Mouse (Mus musculus) WW6 (cell line): Measurements from ENCODE around the gene Icosl.
"Not testable (repeated sequence)": the region's sequence is repeated elsewhere in the genome, so short reads cannot be mapped to it uniquely, and the experiment has no call there.

Experiments used
- DNase-seq: peaks from one replicate; pipeline ENCODE4 v3.0.0-alpha.2; 2013; ENCODE audit warnings: low read depth, low spot score

Gene Icosl

GRCm38 (mm10) chr10:78115153-78115552 is 46.1 kb downstream of the Icosl start:
- DNase-seq: no peak

GRCm38 (mm10) chr10:78119422-78119821 is 50.3 kb downstream of the Icosl start:
- no peak for DNase-seq

- not testable (repeated sequence) for DNase-seq
Measured at GRCm38 (mm10) chr10:78124137-78124536, 55.0 kb downstream of the Icosl start.

GRCm38 (mm10) chr10:78125061-78125460 is 56.0 kb downstream of the Icosl start:
- DNase-seq: not testable (repeated sequence)

- no peak for DNase-seq
Measured at GRCm38 (mm10) chr10:78126311-78126710, 57.2 kb downstream of the Icosl start.

GRCm38 (mm10) chr10:78127046-78127870 is 58.2 kb downstream of the Icosl start:
- no peak for DNase-seq

GRCm38 (mm10) chr10:78127931-78128330 is 58.8 kb downstream of the Icosl start:
- no peak for DNase-seq

GRCm38 (mm10) chr10:78128647-78129046 is 59.5 kb downstream of the Icosl start:
- no peak for DNase-seq

GRCm38 (mm10) chr10:78129423-78129822 is 60.3 kb downstream of the Icosl start:
- DNase-seq: no peak

- DNase-seq: no peak
Measured at GRCm38 (mm10) chr10:78129998-78130397, 60.9 kb downstream of the Icosl start.
